Mouse (Mus musculus) heart, embryonic 16.5 days (tissue): Measurements from ENCODE around the gene Tgfbi. TPM values are rescaled to one million over a fixed set of nuclear protein-coding genes. Genes with fewer than 3 reads are reported as not detected.

Source experiments
- ATAC-seq: fragments of 200-750 bp; cut with Nextera tagmentation; replicated peaks from 2 replicates; pipeline ENCODE4 v1.8.0; 2017; ENCODE audit warnings: moderate number of reproducible peaks; ENCODE audit not compliant: insufficient read depth, low FRiP score; ENCODE audit errors: extremely low read depth
- H3K27ac ChIP-seq: fragments of 300-500 bp; sonication (generic); 2 replicates; pipeline ENCODE4 v1.5.1; 2014; ENCODE audit warnings: mild to moderate bottlenecking, low read length, control low read depth, moderate library complexity
- H3K27me3 ChIP-seq: fragments of 300-500 bp; sonication (generic); 2 replicates; pipeline ENCODE4 v1.6.1; 2014; ENCODE audit warnings: low read length, mixed read lengths; ENCODE audit not compliant: control insufficient read depth, insufficient read depth
- H3K36me3 ChIP-seq: fragments of 300-500 bp; sonication (generic); 2 replicates; pipeline ENCODE4 v1.6.1; 2014; ENCODE audit not compliant: control insufficient read depth, insufficient read depth
- H3K4me1 ChIP-seq: fragments of 300-500 bp; sonication (generic); 2 replicates; pipeline ENCODE4 v1.6.1; 2014; ENCODE audit warnings: low read length, mixed read lengths; ENCODE audit not compliant: control insufficient read depth, insufficient read depth
- H3K4me2 ChIP-seq: fragments of 300-500 bp; sonication (generic); 2 replicates; pipeline ENCODE4 v1.6.1; 2014; ENCODE audit warnings: low read depth, mild to moderate bottlenecking, control low read depth, low read length
- H3K4me3 ChIP-seq: fragments of 300-500 bp; sonication (generic); 2 replicates; pipeline ENCODE4 v1.5.1; 2014; ENCODE audit warnings: mild to moderate bottlenecking, control low read depth, low read length
- H3K9ac ChIP-seq: fragments of 300-500 bp; sonication (generic); 2 replicates; pipeline ENCODE4 v1.6.1; 2014; ENCODE audit warnings: low read length, control low read depth
- H3K9me3 ChIP-seq: fragments of 300-500 bp; sonication (generic); replicated peaks from 2 replicates; pipeline ENCODE4 v1.6.1; 2016; ENCODE audit warnings: low read length; ENCODE audit not compliant: control insufficient read depth
- WGBS: fragments of 180-500 bp; shearing (Covaris S2); extraction: QIAGEN DNeasy Blood & Tissue Kit; methylation state at CpG from one replicate; pipeline ENCODE4 v1.1.7; 2014; 5-methylcytosine and 5-hydroxymethylcytosine counted together
- polyA plus RNA-seq: library from polyadenylated mRNA; unstranded; fragments of >200 nt; fragmentation: Nextera tagmentation; extraction: Ambion mirVana; gene quantifications from 2 replicates; pipeline ENCODE4 v1.2.1, GENCODE M21; 2015

Tgfbi gene
- polyA plus RNA-seq, 1 experiment from 2014 or later: 32.7 TPM

DNA sequence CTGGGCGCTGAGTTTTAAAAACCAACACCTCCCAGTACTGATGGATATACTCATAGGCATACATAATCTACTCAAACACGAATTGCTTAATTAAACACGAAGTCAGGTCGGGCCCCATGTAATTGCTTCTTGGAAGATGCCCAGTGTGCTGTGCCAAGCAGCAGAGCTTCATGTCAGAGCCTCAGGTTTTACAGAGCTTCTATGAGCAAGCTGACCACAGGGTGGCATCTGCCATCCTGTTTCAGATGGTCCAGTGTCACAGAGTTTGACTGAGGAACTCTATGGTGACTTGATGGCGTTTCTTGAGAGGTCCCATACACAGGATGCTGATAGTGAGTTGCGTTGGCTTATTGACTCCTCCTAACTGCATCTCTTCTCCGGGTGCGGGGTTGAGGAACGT, 6.5 kb downstream of the Tgfbi start:
- WGBS: 70% methylated on average over 9 of the region's 9 CpGs
- Histone ChIP-seq H3K9ac (no peak overlapping the region), H3K4me2 (no peak overlapping the region), H3K9me3 (no peaks in the 10 kb centered on the region), H3K27ac (no peak overlapping the region), H3K4me3 (no peak overlapping the region), H3K4me1 (peaks cover 26% of the 10 kb centered on the region), H3K36me3 (no peaks in the 10 kb centered on the region), H3K27me3 (peaks cover 6% of the 10 kb centered on the region; the same call in 1 of the 2 replicates)
- ATAC-seq: no peak

GRCm38 (mm10) chr13:56616386-56616785, 7.1 kb downstream of the Tgfbi start:
- Histone ChIP-seq H3K27ac (no peak overlapping the region), H3K36me3 (no peaks in the 10 kb centered on the region), H3K27me3 (0 out of 2 replicates have a peak, but pooled peaks cover 3% of the 10 kb centered on the region), H3K9ac (no peak overlapping the region), H3K4me1 (peaks cover 26% of the 10 kb centered on the region), H3K4me2 (no peak overlapping the region), H3K4me3 (no peak overlapping the region), H3K9me3 (no peaks in the 10 kb centered on the region)
- no peak for ATAC-seq
- 49% methylated on average over 7 of the region's 7 CpGs for WGBS

DNA sequence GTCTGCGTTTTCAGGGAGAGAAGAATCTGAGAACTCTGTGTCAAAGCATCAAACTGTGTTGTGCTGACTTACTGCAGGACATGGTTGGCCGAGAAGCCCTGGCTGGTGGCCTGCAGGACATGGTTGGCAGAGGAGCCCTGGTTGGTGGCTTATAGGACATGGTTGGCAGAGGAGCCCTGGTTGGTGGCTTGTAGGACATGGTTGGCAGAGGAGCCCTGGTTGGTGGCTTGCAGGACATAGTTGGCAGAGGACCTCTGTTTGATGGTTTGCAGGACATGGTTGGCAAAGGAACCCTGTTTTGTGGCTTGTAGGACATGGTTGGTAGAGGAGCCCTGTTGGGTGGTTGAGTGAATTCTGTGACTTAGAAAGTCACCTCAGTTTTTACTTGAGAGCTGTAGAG, 7.9 kb downstream of the Tgfbi start:
- Histone ChIP-seq H3K4me1 (peaks cover 21% of the 10 kb centered on the region), H3K9me3 (no peaks in the 10 kb centered on the region), H3K27ac (no peak overlapping the region), H3K4me3 (no peak overlapping the region), H3K4me2 (no peak overlapping the region), H3K9ac (no peak overlapping the region), H3K27me3 (0 out of 2 replicates have a peak, but pooled peaks cover 3% of the 10 kb centered on the region), H3K36me3 (no peaks in the 10 kb centered on the region)
- ATAC-seq: no peak
- WGBS: 85% methylated on average over 2 of the region's 2 CpGs

- Histone ChIP-seq H3K9ac (no peak overlapping the region), H3K4me1 (no peaks in the 10 kb centered on the region), H3K36me3 (no peaks in the 10 kb centered on the region), H3K9me3 (no peaks in the 10 kb centered on the region), H3K27ac (no peak overlapping the region), H3K4me3 (no peak overlapping the region), H3K27me3 (no peaks in the 10 kb centered on the region), H3K4me2 (no peak overlapping the region)
- ATAC-seq: no peak; the same call in 1 of the 2 replicates
- WGBS: 37% methylated on average over 8 of the region's 8 CpGs
Measured at GRCm38 (mm10) chr13:56622201-56622757, 13.0 kb downstream of the Tgfbi start.

DNA sequence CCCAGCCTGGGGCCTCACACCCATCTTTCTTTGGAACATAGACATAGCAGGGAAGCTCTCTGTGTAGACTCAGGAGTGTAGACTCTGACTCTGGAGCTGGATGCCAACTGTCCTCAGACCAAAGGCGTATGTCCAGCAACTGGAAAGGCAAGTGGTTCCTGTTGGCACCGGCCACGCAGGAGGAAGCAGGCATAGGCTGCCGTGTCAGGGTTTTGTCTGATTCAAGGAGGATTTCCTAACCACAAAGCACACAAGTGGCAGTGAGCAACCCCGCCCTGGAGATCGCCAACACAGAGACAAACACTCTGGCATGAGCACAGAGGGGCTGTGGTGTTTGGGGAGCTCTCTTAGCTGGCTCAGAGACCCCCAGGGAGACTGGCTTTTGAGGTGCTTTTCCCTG, 17.2 kb downstream of the Tgfbi start:
- Histone ChIP-seq H3K9me3 (no peaks in the 10 kb centered on the region), H3K4me2 (no peak overlapping the region), H3K36me3 (no peaks in the 10 kb centered on the region), H3K4me1 (no peaks in the 10 kb centered on the region), H3K27me3 (no peaks in the 10 kb centered on the region), H3K27ac (no peak overlapping the region), H3K4me3 (no peak overlapping the region), H3K9ac (no peak overlapping the region)
- 69% methylated on average over 6 of the region's 6 CpGs for WGBS
- no peak for ATAC-seq

DNA sequence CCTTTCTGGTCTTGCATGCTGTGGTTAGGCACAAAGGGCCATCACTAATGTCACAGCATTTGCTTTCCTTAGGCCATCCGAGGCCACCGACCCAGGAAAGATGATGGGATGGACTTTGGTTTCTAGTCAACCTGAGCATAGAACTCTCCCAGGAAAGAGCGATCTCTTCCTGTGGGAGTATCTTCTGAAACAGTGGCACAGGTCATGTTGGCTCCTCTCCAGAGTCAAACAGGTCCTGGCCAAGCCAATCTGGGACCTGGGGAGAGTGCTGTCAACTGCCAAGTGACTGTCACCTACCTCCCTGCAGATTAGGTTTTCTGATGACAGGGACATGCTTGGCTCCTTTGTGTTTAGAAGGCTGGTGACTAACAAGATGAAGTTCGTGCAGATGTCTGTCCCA, 20.8 kb downstream of the Tgfbi start:
- Histone ChIP-seq H3K27me3 (no peaks in the 10 kb centered on the region), H3K4me2 (no peak overlapping the region), H3K9ac (no peak overlapping the region), H3K4me1 (peaks cover 13% of the 10 kb centered on the region), H3K27ac (no peak overlapping the region), H3K9me3 (no peaks in the 10 kb centered on the region), H3K36me3 (no peaks in the 10 kb centered on the region), H3K4me3 (no peak overlapping the region)
- ATAC-seq: no peak
- WGBS: 77% methylated on average over 4 of the region's 4 CpGs

GRCm38 (mm10) chr13:56630552-56630951, 21.2 kb downstream of the Tgfbi start:
- H3K4me3 ChIP-seq: no peak overlapping the region
- no peaks in the 10 kb centered on the region for H3K36me3 ChIP-seq
- no peaks in the 10 kb centered on the region for H3K27me3 ChIP-seq
- H3K27ac ChIP-seq: no peak overlapping the region
- ATAC-seq: no peak
- H3K4me2 ChIP-seq: no peak overlapping the region
- peaks cover 15% of the 10 kb centered on the region for H3K4me1 ChIP-seq
- no peak overlapping the region for H3K9ac ChIP-seq
- no peaks in the 10 kb centered on the region for H3K9me3 ChIP-seq
- WGBS: 65% methylated on average over 6 of the region's 6 CpGs

DNA sequence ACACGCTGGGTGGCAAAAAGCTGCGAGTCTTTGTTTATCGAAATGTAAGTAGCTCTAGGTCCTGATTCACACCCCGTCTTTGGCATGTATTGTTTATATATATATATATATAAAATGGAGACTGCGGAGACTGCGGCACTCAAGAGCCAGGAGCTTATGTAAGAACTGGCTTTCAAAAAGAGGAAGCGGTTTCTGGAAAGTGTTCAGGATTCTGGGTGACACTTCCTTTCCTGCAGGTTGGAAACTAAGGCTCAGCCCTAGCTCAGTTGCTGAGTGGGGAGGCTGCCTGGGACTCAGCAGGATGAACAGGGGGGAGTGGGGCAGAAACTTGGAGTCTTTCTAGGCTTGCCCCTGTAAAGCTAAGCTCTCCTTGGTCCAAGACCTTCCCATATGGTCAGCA, 22.0 kb downstream of the Tgfbi start:
- no peak overlapping the region for H3K4me3 ChIP-seq
- 72% methylated on average over 7 of the region's 7 CpGs for WGBS
- peaks cover 15% of the 10 kb centered on the region for H3K4me1 ChIP-seq
- no peak overlapping the region for H3K4me2 ChIP-seq
- no peak overlapping the region for H3K27ac ChIP-seq
- no peaks in the 10 kb centered on the region for H3K9me3 ChIP-seq
- ATAC-seq: no peak
- H3K36me3 ChIP-seq: no peaks in the 10 kb centered on the region
- H3K27me3 ChIP-seq: no peaks in the 10 kb centered on the region
- H3K9ac ChIP-seq: no peak overlapping the region

DNA sequence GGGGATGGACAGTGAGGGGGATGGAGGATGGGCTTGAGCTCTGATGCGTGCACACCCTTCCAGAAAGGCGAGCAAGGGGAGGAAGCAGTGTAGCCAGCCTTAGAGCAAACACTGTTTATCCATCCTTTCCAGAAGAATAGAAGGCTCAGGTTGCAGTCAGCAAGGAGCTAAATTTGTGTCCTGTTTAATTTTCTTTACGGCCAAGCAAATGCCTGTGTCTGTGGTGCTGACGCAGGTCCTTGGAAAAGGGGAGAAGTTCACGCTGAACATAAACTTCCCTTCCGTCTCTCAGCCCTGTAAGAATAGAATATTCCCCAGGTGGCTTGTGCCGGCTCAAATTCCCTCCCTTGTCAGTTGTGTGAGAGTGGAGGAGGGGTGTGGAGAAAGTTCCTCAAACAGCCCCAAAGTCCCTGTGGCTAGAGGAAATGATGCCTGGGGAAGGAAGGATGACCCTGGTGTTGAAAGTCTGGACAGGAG, 24.9 kb downstream of the Tgfbi start:
- peak overlapping the region; percentile 79 for H3K27ac ChIP-seq
- no peak overlapping the region for H3K4me3 ChIP-seq
- H3K27me3 ChIP-seq: no peaks in the 10 kb centered on the region
- no peak; the same call in 1 of the 2 replicates for ATAC-seq
- 0 out of 2 replicates have a peak overlapping the region, but pooled peaks have one; percentile 6 for H3K4me2 ChIP-seq
- H3K36me3 ChIP-seq: no peaks in the 10 kb centered on the region
- no peak overlapping the region for H3K9ac ChIP-seq
- H3K4me1 ChIP-seq: peaks cover 15% of the 10 kb centered on the region
- 22% methylated on average over 7 of the region's 7 CpGs for WGBS
- H3K9me3 ChIP-seq: no peaks in the 10 kb centered on the region
